Mouse (Mus musculus) left cerebral cortex, postnatal 25 days (tissue): ENCODE measurements around the gene Zfp36l3. TPM values are rescaled to one million over a fixed set of nuclear protein-coding genes. Genes with fewer than 3 reads are reported as not detected.
"Not testable (repeated sequence)": the region's sequence is repeated elsewhere in the genome, so short reads cannot be mapped to it uniquely, and the experiment has no call there.

Experiments used
- DNase-seq, 2 experiments: peaks; one replicate each; pipeline ENCODE4 v3.0.0; 2022; ENCODE audit warnings: low spot score in 2 of 2, mixed read lengths in 1 of 2
- intact Hi-C: fragments of 180-260 bp; cut with DNase I; formaldehyde crosslinking; loops from one replicate; pipeline ENCODE4 v1.15.1; 2025
- total RNA-seq, 2 experiments: library from RNA; stranded (reverse); gene quantifications; 2 replicates each; pipeline ENCODE4 v1.2.3; 2021

The Zfp36l3 gene
- not detected for total RNA-seq

DNA sequence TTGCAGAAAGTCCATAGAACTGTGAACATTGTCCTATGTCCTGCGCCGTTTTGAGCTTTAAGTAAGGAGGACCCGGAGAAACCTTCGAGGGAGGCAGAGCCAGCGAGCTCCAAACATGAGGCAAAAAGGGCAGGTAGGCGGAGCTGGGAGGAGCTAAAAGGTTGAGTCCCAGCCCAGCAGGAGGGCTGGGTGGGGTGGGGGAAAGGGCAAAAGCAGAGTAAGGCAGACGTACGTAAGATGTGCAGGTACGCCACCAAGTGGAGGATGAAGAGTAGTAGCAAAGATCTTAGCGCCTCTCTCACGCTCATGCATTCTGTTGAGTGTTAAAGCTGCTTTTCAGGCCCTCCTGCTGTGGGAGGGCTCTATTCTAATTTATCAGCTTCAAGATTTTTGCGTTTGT lies at the start of gene Zfp36l3:
Zfp36l3 (minus strand) TSS at position 119 of the 400 bp plus-strand sequence.
- DNase-seq: no peak
- intact Hi-C loops: no loop called here

DNA sequence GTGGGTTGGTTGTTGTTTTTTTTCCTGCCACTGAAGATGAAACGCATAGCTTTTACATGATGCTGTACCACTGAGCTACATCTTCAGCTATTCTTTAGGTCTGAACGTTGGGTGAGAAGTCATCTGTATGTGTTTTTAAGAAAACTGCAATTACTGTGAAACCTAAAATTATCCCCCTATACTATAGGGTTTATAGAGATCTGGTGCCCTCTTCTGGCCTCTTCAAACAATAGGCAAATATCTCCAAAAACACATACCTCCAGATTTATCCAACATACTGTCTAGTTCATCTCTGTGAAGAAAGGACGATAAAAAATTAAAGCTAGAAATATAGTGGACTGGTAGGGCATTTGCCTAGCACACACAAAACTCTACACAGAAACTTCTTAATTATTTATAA lies 22.9 kb upstream of the Zfp36l3 start:
- peak in 1 of 2 experiments; percentile 6 for DNase-seq
- intact Hi-C loops: loop anchor here (5.0 kb wide), 1 partner anchor 187 kb away; no protein-coding TSS in a partner anchor

DNA sequence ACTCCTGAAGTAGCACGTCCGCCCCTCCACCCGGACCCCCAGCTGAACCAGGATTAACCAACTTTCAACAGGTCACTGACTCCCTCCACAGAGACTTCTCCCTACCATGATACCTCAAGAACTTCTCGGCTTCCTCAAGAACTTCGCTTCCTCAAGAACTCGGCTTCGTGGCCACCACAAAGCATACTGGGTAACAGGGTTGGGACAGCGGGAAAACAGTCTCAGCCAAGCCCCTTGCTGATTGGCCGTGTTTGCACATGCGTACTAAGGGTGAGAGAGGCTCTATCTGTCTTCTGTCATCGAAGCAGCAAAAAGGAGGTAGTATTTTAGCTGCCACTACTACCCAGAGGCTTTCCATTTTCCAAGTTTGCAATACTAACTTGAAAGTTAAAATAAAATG lies 21.3 kb upstream of the Zfp36l3 start, which contains the start of gene Xlr:
Xlr (minus strand) TSS at position 188 of the 400 bp plus-strand sequence.
- DNase-seq: not testable (repeated sequence)
- intact Hi-C loops: loop anchor here (5.0 kb wide), 1 partner anchor 185 kb away; no protein-coding TSS in a partner anchor

DNA sequence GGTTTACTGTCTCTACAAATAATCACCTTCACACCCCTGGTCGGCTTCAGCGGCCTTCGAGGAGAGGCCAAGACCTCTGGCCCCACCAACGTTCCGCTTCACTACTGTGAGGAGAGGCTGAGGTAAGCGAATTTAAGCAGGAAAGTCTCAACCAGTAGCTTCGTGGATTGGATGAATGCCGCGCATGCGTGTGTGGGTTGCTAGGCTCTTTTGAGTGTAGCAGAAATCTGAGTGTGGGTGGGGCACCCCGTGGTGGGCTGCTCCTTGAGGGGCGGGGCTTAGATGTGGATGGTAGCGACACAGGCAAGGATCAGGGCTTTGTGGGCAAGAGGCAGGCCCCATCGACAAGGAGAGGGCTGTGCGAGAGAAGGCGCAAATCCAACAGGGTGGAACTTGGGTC lies 18.5 kb downstream of the Zfp36l3 start, which contains the start of gene 1700013H16Rik:
1700013H16Rik (minus strand) TSS at position 96 of the 400 bp plus-strand sequence.
- no peak for DNase-seq
- intact Hi-C loops: no loop called here

DNA sequence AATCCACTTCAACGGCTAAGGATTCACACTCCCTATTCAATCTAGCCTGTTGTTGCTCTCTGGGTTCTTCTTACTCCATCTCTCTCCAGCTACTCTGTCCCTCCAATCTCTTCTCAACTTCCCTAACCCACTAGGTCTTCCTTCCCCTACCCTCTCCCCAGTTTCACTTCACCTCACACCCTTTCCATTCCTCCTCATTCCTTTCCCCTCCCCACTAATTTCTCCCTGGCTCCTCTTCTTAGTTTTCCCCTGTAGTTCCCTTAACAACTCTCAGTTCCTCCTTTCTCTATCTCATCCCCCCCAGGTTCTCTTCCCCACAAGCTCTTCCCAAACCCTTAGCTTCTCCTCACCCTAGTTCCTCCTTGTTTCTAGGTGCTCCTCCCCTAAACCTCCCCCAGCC lies 23.3 kb downstream of the Zfp36l3 start:
- no peak for DNase-seq
- intact Hi-C loops: no loop called here

DNA sequence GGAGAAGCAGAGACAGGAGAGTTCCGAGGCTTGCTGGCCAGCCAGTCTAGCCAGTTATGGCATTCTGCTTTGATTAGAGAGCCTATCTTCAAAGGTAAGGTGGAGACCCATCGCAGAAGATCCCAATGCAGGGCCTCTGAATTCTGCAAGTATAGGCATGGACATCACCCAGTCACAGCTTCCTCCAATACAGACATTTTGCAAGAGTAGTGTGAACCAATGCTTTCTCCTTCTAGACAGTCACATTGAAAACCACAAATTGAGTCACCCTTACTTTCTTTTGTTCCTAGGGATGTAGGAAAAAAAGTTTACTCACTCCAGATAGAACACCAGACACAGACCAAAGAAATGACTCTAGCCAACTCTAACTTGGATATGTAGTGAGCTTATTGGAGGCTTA lies 47.2 kb downstream of the Zfp36l3 start:
- intact Hi-C loops: no loop called here
- no peak for DNase-seq

DNA sequence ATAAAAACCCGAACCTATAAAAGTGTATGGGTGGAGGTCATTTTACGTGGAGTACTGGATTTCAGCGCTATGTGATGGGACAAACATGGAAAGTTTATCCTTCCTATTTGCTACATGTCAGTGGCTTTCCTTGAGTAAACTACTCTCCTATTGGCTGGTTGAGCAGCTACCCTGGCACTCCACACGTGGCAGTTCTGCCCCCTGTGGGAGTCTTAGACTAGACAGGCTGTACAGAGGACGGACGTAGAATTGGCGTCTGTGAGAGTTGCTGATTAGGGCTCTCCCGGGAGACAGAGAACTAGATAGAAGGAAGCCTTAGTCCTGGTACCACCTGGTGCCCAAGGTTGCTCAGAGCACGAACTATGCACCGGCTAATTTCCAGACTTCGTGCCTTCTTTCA lies 51.6 kb downstream of the Zfp36l3 start, which contains the start of gene 4930502E18Rik:
4930502E18Rik (plus strand) TSS at position 231 of the 400 bp plus-strand sequence.
- DNase-seq: no peak
- intact Hi-C loops: no loop called here

Other genes starting within 250 kb of the Zfp36l3 start
- gene Rtl8c, start 168.4 kb downstream of the Zfp36l3 start, total RNA-seq: 100 to 1,000 TPM; 253 to 257 TPM
- gene Gm14597, start 167.4 kb downstream of the Zfp36l3 start, total RNA-seq: not detected
- 100 to 1,000 TPM; 296 to 378 TPM for gene Rtl8a, start 132.7 kb downstream of the Zfp36l3 start, total RNA-seq
- 100 to 1,000 TPM; 254 to 265 TPM for gene Rtl8b, start 106.0 kb downstream of the Zfp36l3 start, total RNA-seq
- gene 4930502E18Rik, start 51.6 kb downstream of the Zfp36l3 start, total RNA-seq: under 1 TPM; 0.25 to 0.30 TPM
- gene 1700013H16Rik, start 18.6 kb downstream of the Zfp36l3 start, total RNA-seq: not detected
- 1 to 10 TPM; 1.2 to 1.7 TPM for gene Xlr, start 21.3 kb upstream of the Zfp36l3 start, total RNA-seq